Mouse (Mus musculus) CH12.LX (cell line): ENCODE data around the gene Cacnb4. TPM values are rescaled to one million over a fixed set of nuclear protein-coding genes. Genes with fewer than 3 reads are reported as not detected.

Experiments
- DNase-seq: peaks from one replicate; pipeline ENCODE4 v3.0.0-alpha.2; 2013; ENCODE audit errors: extremely low read depth
- H3K27ac ChIP-seq: 2 replicates; pipeline ENCODE4 v1.5.1; 2012; ENCODE audit warnings: low read depth, mild to moderate bottlenecking, control low read depth, moderate library complexity; ENCODE audit not compliant: insufficient read depth
- H3K27me3 ChIP-seq: replicated peaks from 2 replicates; pipeline ENCODE3; 2012; ENCODE audit warnings: inconsistent platforms
- H3K36me3 ChIP-seq, 2 experiments: replicated peaks in 1 of 2; 2 replicates each; pipeline versions ENCODE3 to v1.6.1; 2012; ENCODE audit warnings: inconsistent platforms in 1 of 2, low read length in 1 of 2, mild to moderate bottlenecking in 1 of 2, mixed read lengths in 1 of 2, moderate library complexity in 1 of 2; ENCODE audit not compliant: control insufficient read depth in 1 of 2, insufficient read depth in 1 of 2
- H3K4me1 ChIP-seq, 2 experiments: 2 replicates each; pipeline ENCODE4 v1.6.1; 2012; ENCODE audit warnings: inconsistent platforms in 1 of 2, moderate library complexity in 1 of 2; ENCODE audit not compliant: insufficient read depth in 2 of 2, control insufficient read depth in 1 of 2
- H3K4me2 ChIP-seq: 2 replicates; pipeline ENCODE4 v1.6.1; 2012; ENCODE audit warnings: low read depth, mild to moderate bottlenecking, control low read depth; ENCODE audit not compliant: poor library complexity, insufficient read depth, severe bottlenecking
- H3K4me3 ChIP-seq, 3 experiments: fragments of 150-350 bp in 1 of 3; sonication (generic) in 1 of 3; replicated peaks in 1 of 3; 2 replicates each; pipeline versions ENCODE3 to v1.5.1; 2011 to 2012; ENCODE audit warnings: low read depth in 2 of 3, low read length in 2 of 3, mild to moderate bottlenecking in 2 of 3, moderate library complexity in 2 of 3, control low read depth in 1 of 3, improper control_type of control experiment in 1 of 3, inconsistent platforms in 1 of 3, mixed read lengths in 1 of 3; ENCODE audit not compliant: poor library complexity in 1 of 3
- H3K79me2 ChIP-seq: replicated peaks from 2 replicates; pipeline ENCODE4 v1.6.1; 2012; ENCODE audit warnings: mild to moderate bottlenecking, moderate library complexity; ENCODE audit not compliant: control insufficient read depth, poor library complexity, insufficient read depth, severe bottlenecking; ENCODE audit errors: extremely low read depth
- H3K9ac ChIP-seq: 2 replicates; pipeline ENCODE4 v1.6.1; 2012; ENCODE audit warnings: low read depth, mild to moderate bottlenecking, control low read depth, moderate library complexity; ENCODE audit not compliant: insufficient read depth
- H3K9me3 ChIP-seq: replicated peaks from 2 replicates; pipeline ENCODE3; 2012; ENCODE audit warnings: low read length, inconsistent platforms, mixed read lengths
- BHLHE40 ChIP-seq: IDR thresholded peaks from 2 replicates; pipeline ENCODE4 v1.6.1; 2011; ENCODE audit warnings: mild to moderate bottlenecking, low read depth, low read length, improper control_type of control experiment
- CHD1 ChIP-seq: IDR thresholded peaks from 2 replicates; pipeline ENCODE4 v1.6.1; 2012; ENCODE audit warnings: low read depth, low read length, improper control_type of control experiment, inconsistent platforms
- CHD2 ChIP-seq: IDR thresholded peaks from 2 replicates; pipeline ENCODE4 v1.6.1; 2011; ENCODE audit warnings: low read length, improper control_type of control experiment
- CTCF ChIP-seq, 2 experiments: IDR thresholded peaks in 1 of 2; conservative IDR thresholded peaks in 1 of 2; 2 replicates each; pipeline ENCODE4 v1.5.1; 2011 to 2012; ENCODE audit warnings: low read depth in 2 of 2, low read length in 2 of 2, improper control_type of control experiment in 1 of 2, inconsistent platforms in 1 of 2, mild to moderate bottlenecking in 1 of 2, moderate library complexity in 1 of 2
- E2F4 ChIP-seq: IDR thresholded peaks from 2 replicates; pipeline ENCODE4 v1.6.1; 2011; ENCODE audit warnings: low read depth, low read length, improper control_type of control experiment; ENCODE audit not compliant: insufficient replicate concordance
- ELF1 ChIP-seq: IDR thresholded peaks from 2 replicates; pipeline ENCODE4 v1.6.1; 2014; ENCODE audit warnings: low read depth, mild to moderate bottlenecking, inconsistent platforms, low read length, improper control_type of control experiment
- EP300 ChIP-seq: IDR thresholded peaks from 2 replicates; pipeline ENCODE4 v1.6.1; 2011; ENCODE audit warnings: low read length, improper control_type of control experiment
- ETS1 ChIP-seq: conservative IDR thresholded peaks from 2 replicates; pipeline ENCODE4 v1.6.1; 2012; ENCODE audit warnings: low read depth, mild to moderate bottlenecking, inconsistent platforms, low read length, improper control_type of control experiment, moderate library complexity
- GABPA ChIP-seq: IDR thresholded peaks from 2 replicates; pipeline ENCODE4 v1.6.1; 2012; ENCODE audit warnings: low read depth, low read length, improper control_type of control experiment, inconsistent platforms; ENCODE audit not compliant: insufficient replicate concordance
- IRF4 ChIP-seq: IDR thresholded peaks from 2 replicates; pipeline ENCODE4 v1.6.1; 2014; ENCODE audit warnings: low read depth, mild to moderate bottlenecking, inconsistent platforms, low read length, improper control_type of control experiment
- JUN ChIP-seq: IDR thresholded peaks from 2 replicates; pipeline ENCODE4 v1.6.1; 2011; ENCODE audit warnings: low read depth, mild to moderate bottlenecking, low read length, improper control_type of control experiment, moderate library complexity; ENCODE audit not compliant: insufficient read depth
- JUND ChIP-seq: conservative IDR thresholded peaks from 2 replicates; pipeline ENCODE4 v1.6.1; 2011; ENCODE audit warnings: low read depth, low read length, improper control_type of control experiment
- KAT2A ChIP-seq: IDR thresholded peaks from 2 replicates; pipeline ENCODE4 v1.6.1; 2012; ENCODE audit warnings: low read length, improper control_type of control experiment, inconsistent platforms; ENCODE audit not compliant: insufficient replicate concordance
- MAZ ChIP-seq: IDR thresholded peaks from 2 replicates; pipeline ENCODE4 v1.6.1; 2012; ENCODE audit warnings: low read depth, mild to moderate bottlenecking, inconsistent platforms, low read length, improper control_type of control experiment, moderate library complexity
- MEF2A ChIP-seq: IDR thresholded peaks from 2 replicates; pipeline ENCODE4 v1.6.1; 2014; ENCODE audit warnings: low read depth, mild to moderate bottlenecking, inconsistent platforms, low read length, improper control_type of control experiment, borderline replicate concordance
- MXI1 ChIP-seq: IDR thresholded peaks from 2 replicates; pipeline ENCODE4 v1.6.1; 2011; ENCODE audit warnings: mild to moderate bottlenecking, low read depth, low read length, improper control_type of control experiment
- MYC ChIP-seq: IDR thresholded peaks from 2 replicates; pipeline ENCODE4 v1.6.1; 2011; ENCODE audit warnings: low read depth, mild to moderate bottlenecking, improper control_type of control experiment, low read length
- NRF1 ChIP-seq: IDR thresholded peaks from 2 replicates; pipeline ENCODE4 v1.6.1; 2014; ENCODE audit warnings: low read depth, mild to moderate bottlenecking, inconsistent platforms, low read length, improper control_type of control experiment, moderate library complexity
- PAX5 ChIP-seq: IDR thresholded peaks from 2 replicates; pipeline ENCODE4 v1.6.1; 2012; ENCODE audit warnings: low read length, inconsistent platforms, mixed read lengths
- POLR2A ChIP-seq: IDR thresholded peaks from 2 replicates; pipeline ENCODE4 v1.6.1; 2011; ENCODE audit warnings: low read depth, mild to moderate bottlenecking, improper control_type of control experiment, low read length
- POLR2AphosphoS2 ChIP-seq: IDR thresholded peaks from 2 replicates; pipeline ENCODE4 v1.6.1; 2011; ENCODE audit warnings: low read depth, low read length, improper control_type of control experiment
- RAD21 ChIP-seq: IDR thresholded peaks from 2 replicates; pipeline ENCODE4 v1.6.1; 2011; ENCODE audit warnings: low read depth, mild to moderate bottlenecking, low read length, improper control_type of control experiment, moderate library complexity
- RCOR1 ChIP-seq: conservative IDR thresholded peaks from 2 replicates; pipeline ENCODE4 v1.6.1; 2012; ENCODE audit warnings: low read depth, mild to moderate bottlenecking, inconsistent platforms, low read length, improper control_type of control experiment
- SMC3 ChIP-seq: IDR thresholded peaks from 2 replicates; pipeline ENCODE4 v1.6.1; 2011; ENCODE audit warnings: low read depth, low read length, improper control_type of control experiment
- TBP ChIP-seq: conservative IDR thresholded peaks from 2 replicates; pipeline ENCODE4 v1.6.1; 2011; ENCODE audit warnings: low read depth, low read length, improper control_type of control experiment
- TCF12 ChIP-seq: IDR thresholded peaks from 2 replicates; pipeline ENCODE4 v1.6.1; 2014; ENCODE audit warnings: low read depth, mild to moderate bottlenecking, inconsistent platforms, low read length, improper control_type of control experiment
- UBTF ChIP-seq: IDR thresholded peaks from 2 replicates; pipeline ENCODE4 v1.6.1; 2012; ENCODE audit warnings: low read depth, mild to moderate bottlenecking, inconsistent platforms, low read length, improper control_type of control experiment, moderate library complexity
- USF1 ChIP-seq: IDR thresholded peaks from 2 replicates; pipeline ENCODE4 v1.6.1; 2014; ENCODE audit warnings: low read depth, mild to moderate bottlenecking, inconsistent platforms, low read length, improper control_type of control experiment
- USF2 ChIP-seq: conservative IDR thresholded peaks from 2 replicates; pipeline ENCODE4 v1.6.1; 2011; ENCODE audit warnings: low read depth, low read length, improper control_type of control experiment
- ZC3H11A ChIP-seq: IDR thresholded peaks from 2 replicates; pipeline ENCODE4 v1.6.1; 2012; ENCODE audit warnings: low read depth, mild to moderate bottlenecking, inconsistent platforms, low read length, improper control_type of control experiment
- ZKSCAN1 ChIP-seq: IDR thresholded peaks from 2 replicates; pipeline ENCODE4 v1.6.1; 2012; ENCODE audit warnings: low read depth, inconsistent platforms, low read length, improper control_type of control experiment, borderline replicate concordance
- ZMIZ1 ChIP-seq: IDR thresholded peaks from 2 replicates; pipeline ENCODE4 v1.6.1; 2012; ENCODE audit warnings: low read depth, mild to moderate bottlenecking, inconsistent platforms, low read length, improper control_type of control experiment
- ZNF384 ChIP-seq: IDR thresholded peaks from 2 replicates; pipeline ENCODE4 v1.6.1; 2012; ENCODE audit warnings: low read depth, low read length, improper control_type of control experiment, inconsistent platforms
- dilution Hi-C: fragments of 300-500 bp; cut with MboI; formaldehyde crosslinking; loops from 2 replicates; pipeline ENCODE4 v1.14.3; 2020; ENCODE audit warnings: low sequenced_read_pairs; ENCODE audit not compliant: extremely low pct_unique_long_range_greater_than_20kb, extremely low pct_ligation_motif_present
- in situ Hi-C: fragments of 300-500 bp; cut with MboI; formaldehyde crosslinking; loops from 3 replicates; pipeline ENCODE4 v1.14.3; 2019; ENCODE audit warnings: low sequenced_read_pairs, low pct_ligation_motif_present, low pct_unique_long_range_greater_than_20kb, mixed read lengths
- polyA plus RNA-seq: library from polyadenylated mRNA; unstranded; fragments of >175 nt; gene quantifications from 2 replicates; pipeline ENCODE4 v1.2.1, GENCODE M21; 2012; ENCODE audit warnings: low read depth; ENCODE audit not compliant: insufficient read length
- total RNA-seq, 2 experiments: library from RNA; depleted of rRNA; stranded (reverse); fragments of 300-350 nt in 1 of 2; fragments of >200 nt in 1 of 2; gene quantifications; 2 replicates each; pipeline ENCODE4 v1.2.3; 2012 to 2014

Gene Cacnb4
- total and polyA plus RNA-seq, 3 experiments = 0.77 to 3.4 (median 1.5) TPM

- in situ Hi-C loops = loop anchor here (10.0 to 25.0 kb wide), 2 partner anchors 98 to 175 kb away; no protein-coding TSS in a partner anchor
- peaks cover 32 to 61% of the 10 kb centered on the region in 2 experiments for H3K36me3 ChIP-seq
Measured at GRCm38 (mm10) chr2:52412524-52413037, 264.1 kb downstream of the Cacnb4 start.

GRCm38 (mm10) chr2:52406480-52406879 is 270.2 kb downstream of the Cacnb4 start:
- in situ Hi-C loops = loop anchor here (25.0 kb wide), 1 partner anchor 181 kb away; no protein-coding TSS in a partner anchor
- Histone ChIP-seq H3K79me2 (no peaks in the 10 kb centered on the region), H3K9ac (no peak overlapping the region), H3K4me3 (no peak overlapping the region), H3K27ac (no peak overlapping the region), H3K4me1 (peaks cover 0 to 11% of the 10 kb centered on the region in 2 experiments; a peak in 2 of 4 replicates), H3K27me3 (no peaks in the 10 kb centered on the region), H3K4me2 (no peak overlapping the region), H3K9me3 (no peaks in the 10 kb centered on the region), H3K36me3 (peaks cover 43 to 83% of the 10 kb centered on the region in 2 experiments)
- DNase-seq = peak; percentile 45
- dilution Hi-C loops = no loop called here
- TF ChIP-seq BHLHE40 = no peak
- no peak for TF ChIP-seq E2F4
- TF ChIP-seq TCF12 = no peak
- no peak for TF ChIP-seq TBP
- no peak for TF ChIP-seq POLR2AphosphoS2
- no peak for TF ChIP-seq ZKSCAN1
- TF ChIP-seq POLR2A = no peak
- TF ChIP-seq JUN = no peak
- no peak for TF ChIP-seq MXI1
- TF ChIP-seq SMC3 = peak; percentile 81
- TF ChIP-seq MEF2A = no peak
- TF ChIP-seq RAD21 = peak; percentile 72
- TF ChIP-seq IRF4 = no peak
- TF ChIP-seq ZMIZ1 = no peak
- TF ChIP-seq CHD2 = no peak
- no peak for TF ChIP-seq USF2
- no peak for TF ChIP-seq ETS1
- no peak for TF ChIP-seq GABPA
- TF ChIP-seq RCOR1 = no peak
- no peak for TF ChIP-seq ZNF384
- no peak for TF ChIP-seq UBTF
- TF ChIP-seq NRF1 = no peak
- TF ChIP-seq PAX5 = no peak
- TF ChIP-seq EP300 = no peak
- peak; percentile 32; the same call in 1 of the 2 replicates for TF ChIP-seq ZC3H11A
- peak in 1 of 2 experiments; percentile 72; a peak in 3 of 4 replicates for TF ChIP-seq CTCF (conservative IDR thresholded peaks at IDR 0.05 in 1 of 2, IDR thresholded peaks at IDR 0.05 in 1 of 2; ENCODE audit: low read depth in 2 of 2, low read length in 2 of 2)
- TF ChIP-seq MYC = no peak

More at GRCm38 (mm10) chr2:52412524-52413037, 264.1 kb downstream of the Cacnb4 start:
- H3K9me3 ChIP-seq = no peaks in the 10 kb centered on the region
- dilution Hi-C loops = no loop called here
- peaks cover 15% of the 10 kb centered on the region for H3K79me2 ChIP-seq
- H3K9ac ChIP-seq = no peak overlapping the region
- no peak for TF ChIP-seq ZMIZ1
- 0 out of 2 replicates have a peak, but pooled peaks have one; percentile 18 for TF ChIP-seq BHLHE40
- TF ChIP-seq USF2 = no peak
- TF ChIP-seq CHD1 = no peak
- peak; percentile 57 for TF ChIP-seq ETS1
- TF ChIP-seq ELF1 = no peak
- no peak for TF ChIP-seq PAX5
- 0 out of 2 replicates have a peak, but pooled peaks have one; percentile 20 for TF ChIP-seq JUN
- peak; percentile 90 for TF ChIP-seq MEF2A
- TF ChIP-seq MAZ = no peak
- no peak for TF ChIP-seq RCOR1
- no peak for TF ChIP-seq JUND
- TF ChIP-seq KAT2A = no peak
- no peak for TF ChIP-seq NRF1
- no peak for TF ChIP-seq USF1
- no peak overlapping the region for H3K4me2 ChIP-seq
- no peaks in the 10 kb centered on the region for H3K27me3 ChIP-seq
- no peak overlapping the region for H3K27ac ChIP-seq
- H3K4me1 ChIP-seq = peaks cover 7 to 19% of the 10 kb centered on the region in 2 experiments
- DNase-seq = peak; percentile 24
- no peak overlapping the region for H3K4me3 ChIP-seq
